Comparison of ENCODE assay signal across 8 mouse cellular contexts in the genomic region with DNA sequence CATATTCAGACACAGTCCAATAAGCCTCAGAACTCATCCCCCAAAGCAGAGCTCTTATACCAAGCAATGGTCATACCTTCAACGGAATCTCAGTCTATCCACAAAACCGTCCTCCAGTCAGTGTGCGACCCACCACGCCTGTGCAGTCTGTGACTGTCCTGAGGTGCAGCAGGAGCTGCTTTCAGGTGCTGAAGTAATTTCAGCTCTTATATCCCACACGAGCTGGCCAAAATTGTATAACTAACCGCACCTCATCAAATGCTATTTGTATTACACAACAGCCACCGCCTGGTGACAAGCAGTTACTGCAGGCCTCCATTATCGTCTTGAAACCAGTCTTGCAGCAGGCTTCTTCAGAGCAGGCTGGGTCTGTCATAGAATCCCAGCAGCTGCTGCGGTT. TPM values are rescaled to one million over a fixed set of nuclear protein-coding genes. Genes with fewer than 3 reads are reported as not detected.
DNase-seq lines count a peak whose midpoint lies in the region; ATAC-seq and TF ChIP-seq lines count a peak whose summit lies in the region.

No protein-coding gene starts in this region.

- H3K9me3 ChIP-seq in intestine, postnatal 0 days (ENCODE audit: control insufficient read depth), result no peaks in the 10 kb centered on the region
- H3K9me3 ChIP-seq in midbrain, embryonic 11.5 days (ENCODE audit: control insufficient read depth, low read length), result no peaks in the 10 kb centered on the region

- 45% methylated on average over 9 of the region's 9 CpGs for WGBS in intestine, postnatal 0 days
- whole genome bisulfite sequencing in midbrain, embryonic 11.5 days, result 56% methylated on average over 9 of the region's 9 CpGs

- peak overlapping the region; percentile 25 for H3K27ac ChIP-seq in cortical plate, adult 2 months (ENCODE audit: insufficient read depth, low read length)
- H3K27ac ChIP-seq in intestine, postnatal 0 days (ENCODE audit: low read depth, low read length), result no peak overlapping the region
- H3K27ac ChIP-seq in midbrain, embryonic 11.5 days (ENCODE audit: low read depth, low read length), result no peak overlapping the region

- peaks cover 14% of the 10 kb centered on the region for H3K4me1 ChIP-seq in cortical plate, adult 2 months (ENCODE audit: control insufficient read depth, insufficient read depth, low read length)
- no peaks in the 10 kb centered on the region for H3K4me1 ChIP-seq in intestine, postnatal 0 days (replicated peaks; ENCODE audit: control insufficient read depth, insufficient read depth, low read length)
- no peaks in the 10 kb centered on the region for H3K4me1 ChIP-seq in midbrain, embryonic 11.5 days (ENCODE audit: control insufficient read depth, insufficient read depth, low read length)

- peak; percentile 85 for TF ChIP-seq CTCF in cortical plate, adult 2 months (IDR thresholded peaks at IDR 0.05; ENCODE audit: extremely low read depth, insufficient read depth, low read length)
- TF ChIP-seq CTCF in intestine, postnatal 0 days (IDR thresholded peaks at IDR 0.05; ENCODE audit: low read depth), result peak; percentile 87

- TF ChIP-seq POLR2A in cortical plate, adult 2 months (IDR thresholded peaks at IDR 0.05; ENCODE audit: extremely low read depth, insufficient read depth, low read length), result peak; percentile 82

- intact Hi-C loops in left cerebral cortex, postnatal 36 days (cut with DNase I), result loop anchor here (2.0 kb wide), 1 partner anchor 128 kb away; no protein-coding TSS in a partner anchor

- peak overlapping the region; percentile 25 for H3K4me3 ChIP-seq in cortical plate, adult 2 months (ENCODE audit: insufficient read depth, low read length)
- no peak overlapping the region for H3K4me3 ChIP-seq in intestine, postnatal 0 days (ENCODE audit: low read depth, low read length)
- no peak overlapping the region for H3K4me3 ChIP-seq in midbrain, embryonic 11.5 days (ENCODE audit: low read depth, low read length)

- no peak overlapping the region for H3K4me2 ChIP-seq in intestine, postnatal 0 days (replicated peaks; ENCODE audit: low read depth)
- H3K4me2 ChIP-seq in midbrain, embryonic 11.5 days, result no peak overlapping the region

- no peak overlapping the region for H3K9ac ChIP-seq in intestine, postnatal 0 days (ENCODE audit: low read depth, low read length)
- H3K9ac ChIP-seq in midbrain, embryonic 11.5 days (ENCODE audit: low read length), result no peak overlapping the region

- peak; percentile 34; the same call in 1 of the 2 replicates for ATAC-seq in intestine, postnatal 0 days
- ATAC-seq in midbrain, embryonic 11.5 days (ENCODE audit: low FRiP score), result 0 out of 2 replicates have a peak, but pooled peaks have one; percentile 33

- H3K27me3 ChIP-seq in intestine, postnatal 0 days (replicated peaks; ENCODE audit: control insufficient read depth, insufficient read depth, low read length), result no peaks in the 10 kb centered on the region
- no peaks in the 10 kb centered on the region for H3K27me3 ChIP-seq in midbrain, embryonic 11.5 days (ENCODE audit: control insufficient read depth, insufficient read depth, low read length)

- no peaks in the 10 kb centered on the region for H3K36me3 ChIP-seq in intestine, postnatal 0 days (ENCODE audit: control insufficient read depth, insufficient read depth)
- no peaks in the 10 kb centered on the region for H3K36me3 ChIP-seq in midbrain, embryonic 11.5 days (ENCODE audit: control insufficient read depth, insufficient read depth, low read length)

- peak; percentile 57 to 66 for DNase-seq in urinary bladder, adult 18-20 months (ENCODE audit: low spot score in 2 of 2)
- DNase-seq in urinary bladder, postnatal 10 days (ENCODE audit: low spot score), result no peak
- DNase-seq in gastrocnemius, adult 8-10 months (ENCODE audit: low spot score in 2 of 2), result peak; percentile 37
- peak; percentile 66 to 78 for DNase-seq in left cerebral cortex, postnatal 36 days (ENCODE audit: low spot score in 2 of 2)
- DNase-seq in midbrain, embryonic 11.5 days (ENCODE audit: low spot score, missing footprints), result peak; percentile 81
- peak; percentile 70 to 75 for DNase-seq in spleen, postnatal 36 days (ENCODE audit: low spot score in 2 of 2)

RNA-seq across cellular contexts. Expression of a gene that starts 33.6 kb away (rescaled TPM):
- polyA plus RNA-seq in cortical plate, adult 2 months (2012; rRNA removed), result 109 and 111 TPM in 2 replicates
- total RNA-seq in gastrocnemius, adult 8-10 months (2022), result 10 to 100 TPM in 2 of 4 experiments, 1 to 10 TPM in 2; 8.0 to 10.3 (median 9.6) TPM
- polyA plus RNA-seq in intestine, postnatal 0 days (2015; fragmentation: Nextera tagmentation; extraction: Ambion mirVana), result 6.7 and 8.9 TPM in 2 replicates
- total RNA-seq in left cerebral cortex, postnatal 36 days (2021), result 100 to 1,000 TPM; 150 to 153 TPM
- 9.8 and 9.9 TPM in 2 replicates for polyA plus RNA-seq in midbrain, embryonic 11.5 days (2014; fragmentation: Nextera tagmentation; extraction: Ambion mirVana)

Comparison
In these comparisons a context has a peak if more than half of its experiments do, and no peak if none do; other contexts are left out.
1. RNA of a gene that starts 33.6 kb away (polyA plus RNA-seq): 109 to 111 TPM in cortical plate, adult 2 months; 9.8 to 9.9 TPM in midbrain, embryonic 11.5 days and 6.7 to 8.9 TPM in intestine, postnatal 0 days; every median in the first group is over 10 times any median in the second.